Mouse (Mus musculus) heart, embryonic 14.5 days (tissue): ENCODE results near the gene Slc15a4. TPM values are rescaled to one million over a fixed set of nuclear protein-coding genes. Genes with fewer than 3 reads are reported as not detected.

ENCODE experiments used
- ATAC-seq: fragments of 200-750 bp; cut with Nextera tagmentation; 2 replicates; pipeline ENCODE4 v1.8.0; 2017; ENCODE audit warnings: low read depth, moderate TSS enrichment; ENCODE audit not compliant: insufficient number of reproducible peaks, insufficient read depth, low FRiP score
- H3K27ac ChIP-seq, 2 experiments: fragments of 200-500 bp in 1 of 2; fragments of 300-500 bp in 1 of 2; sonication (generic) in 1 of 2; replicated peaks in 1 of 2; 2 replicates each; pipeline ENCODE4 v1.5.1; 2012 to 2014; ENCODE audit warnings: low read depth in 2 of 2, low read length in 2 of 2, control low read depth in 1 of 2, mild to moderate bottlenecking in 1 of 2, mixed read lengths in 1 of 2; ENCODE audit not compliant: control insufficient read depth in 1 of 2, insufficient read depth in 1 of 2
- H3K27me3 ChIP-seq: fragments of 300-500 bp; sonication (generic); 2 replicates; pipeline ENCODE4 v1.6.1; 2014; ENCODE audit warnings: mild to moderate bottlenecking, low read length, control low read depth; ENCODE audit not compliant: control insufficient read depth, insufficient read depth
- H3K36me3 ChIP-seq: fragments of 300-500 bp; sonication (generic); 2 replicates; pipeline ENCODE4 v1.6.1; 2014; ENCODE audit warnings: mild to moderate bottlenecking, control low read depth, low read length, mixed read lengths; ENCODE audit not compliant: control insufficient read depth, insufficient read depth
- H3K4me1 ChIP-seq, 2 experiments: fragments of 200-500 bp in 1 of 2; fragments of 300-500 bp in 1 of 2; sonication (generic) in 1 of 2; 2 replicates each; pipeline ENCODE4 v1.6.1; 2012 to 2014; ENCODE audit warnings: low read length in 2 of 2, control low read depth in 1 of 2, mixed read lengths in 1 of 2; ENCODE audit not compliant: control insufficient read depth in 2 of 2, insufficient read depth in 2 of 2
- H3K4me2 ChIP-seq: fragments of 300-500 bp; sonication (generic); 2 replicates; pipeline ENCODE4 v1.6.1; 2014; ENCODE audit warnings: mild to moderate bottlenecking, low read length
- H3K4me3 ChIP-seq, 2 experiments: fragments of 200-500 bp in 1 of 2; fragments of 300-500 bp in 1 of 2; sonication (generic) in 1 of 2; 2 replicates each; pipeline ENCODE4 v1.5.1; 2012 to 2014; ENCODE audit warnings: low read length in 2 of 2, mild to moderate bottlenecking in 2 of 2, control low read depth in 1 of 2, low read depth in 1 of 2, moderate library complexity in 1 of 2; ENCODE audit not compliant: control insufficient read depth in 1 of 2, insufficient read depth in 1 of 2
- H3K9ac ChIP-seq: fragments of 300-500 bp; sonication (generic); 2 replicates; pipeline ENCODE4 v1.6.1; 2014; ENCODE audit warnings: mild to moderate bottlenecking, low read length
- H3K9me3 ChIP-seq: fragments of 300-500 bp; sonication (generic); 2 replicates; pipeline ENCODE4 v1.6.1; 2016; ENCODE audit warnings: low read length, control low read depth; ENCODE audit not compliant: control insufficient read depth
- WGBS: fragments of 180-500 bp; shearing (Covaris S2); extraction: QIAGEN DNeasy Blood & Tissue Kit; methylation state at CpG from one replicate; pipeline ENCODE4 v1.1.7; 2014; 5-methylcytosine and 5-hydroxymethylcytosine counted together
- polyA plus RNA-seq: library from polyadenylated mRNA; unstranded; fragments of >200 nt; fragmentation: Nextera tagmentation; extraction: Ambion mirVana; gene quantifications from 2 replicates; pipeline ENCODE4 v1.2.1, GENCODE M21; 2014

Gene Slc15a4
- polyA plus RNA-seq, 1 experiment from 2014 or later: 14.2 TPM

DNA sequence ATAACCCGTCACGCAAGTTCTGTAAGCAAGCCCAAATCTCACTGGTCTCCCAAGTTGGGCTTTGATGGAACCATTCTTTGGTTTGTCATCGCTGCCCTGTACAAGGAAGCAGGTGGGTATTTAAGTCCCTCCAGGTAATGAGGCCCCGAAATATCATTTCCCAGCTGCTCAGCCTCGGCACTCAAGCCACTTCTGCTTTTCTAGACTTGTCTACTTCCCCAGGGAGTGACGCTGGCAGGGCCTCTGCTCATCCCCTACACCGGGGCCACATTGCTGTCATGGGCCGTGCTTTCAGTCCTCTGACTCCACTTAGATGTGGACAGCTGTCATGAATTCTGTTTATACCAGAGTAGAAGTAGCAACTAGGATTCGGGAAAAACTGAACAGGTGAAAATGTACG, 11.6 kb downstream of the Slc15a4 start:
- no peak overlapping the region for H3K9ac ChIP-seq
- H3K4me1 ChIP-seq: peaks cover 2 to 3% of the 10 kb centered on the region in 2 experiments; a peak in 3 of 4 replicates
- H3K4me2 ChIP-seq: no peak overlapping the region
- WGBS: 72% methylated on average over 10 of the region's 10 CpGs
- no peaks in the 10 kb centered on the region for H3K36me3 ChIP-seq
- H3K27ac ChIP-seq: no peak overlapping the region
- H3K9me3 ChIP-seq: no peaks in the 10 kb centered on the region; the same call in 1 of the 2 replicates
- no peak overlapping the region for H3K4me3 ChIP-seq
- no peak for ATAC-seq
- H3K27me3 ChIP-seq: no peaks in the 10 kb centered on the region; the same call in 1 of the 2 replicates

DNA sequence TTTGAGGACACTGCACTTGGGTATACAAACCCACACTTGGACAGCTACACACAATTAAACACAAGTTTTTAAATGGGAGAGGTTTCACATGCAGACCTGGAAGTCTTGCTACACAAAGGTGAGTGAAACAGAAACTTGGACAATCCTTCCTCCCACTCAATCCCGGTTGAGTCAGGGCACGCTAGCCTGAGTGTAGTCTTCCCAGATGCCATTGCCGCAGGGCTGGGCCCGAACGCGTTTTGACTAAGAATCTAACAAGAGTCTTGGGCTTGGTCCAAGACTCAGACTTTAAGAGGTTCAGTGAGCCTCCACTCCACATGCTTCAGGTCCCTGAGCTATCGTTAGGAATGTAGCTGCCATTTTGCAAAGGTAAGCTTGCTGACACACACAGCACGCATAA, 12.3 kb downstream of the Slc15a4 start:
- Histone ChIP-seq H3K9me3 (no peaks in the 10 kb centered on the region), H3K4me1 (peaks cover 9 to 10% of the 10 kb centered on the region in 2 experiments), H3K27ac (no peak overlapping the region), H3K36me3 (no peaks in the 10 kb centered on the region), H3K4me3 (no peak overlapping the region), H3K9ac (no peak overlapping the region), H3K27me3 (no peaks in the 10 kb centered on the region; the same call in 1 of the 2 replicates), H3K4me2 (no peak overlapping the region)
- WGBS: 74% methylated on average over 8 of the region's 8 CpGs
- ATAC-seq: no peak

DNA sequence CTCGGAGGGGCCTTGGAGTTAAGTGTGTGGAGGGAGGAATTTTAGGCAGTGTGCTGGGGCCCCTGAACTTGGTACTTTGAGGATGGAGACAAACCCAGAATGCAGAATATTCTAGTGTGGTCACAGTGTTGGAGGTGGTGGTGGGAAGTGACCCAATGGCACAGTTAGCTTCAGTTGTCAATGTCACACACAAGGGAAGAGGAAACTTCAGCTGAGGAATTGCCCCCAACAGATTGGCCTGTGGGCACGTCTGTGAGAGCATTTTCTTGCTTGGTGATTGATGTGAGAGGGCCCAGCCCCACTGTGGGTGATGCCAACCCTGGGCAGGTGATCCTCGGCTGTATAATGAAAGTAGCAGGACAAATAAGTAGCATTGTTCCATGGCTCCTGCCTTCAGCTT, 13.9 kb downstream of the Slc15a4 start:
- 62% methylated on average over 3 of the region's 3 CpGs for WGBS
- Histone ChIP-seq H3K27ac (no peak overlapping the region), H3K4me2 (no peak overlapping the region), H3K27me3 (no peaks in the 10 kb centered on the region; the same call in 1 of the 2 replicates), H3K9me3 (no peaks in the 10 kb centered on the region), H3K9ac (no peak overlapping the region), H3K4me3 (no peak overlapping the region), H3K4me1 (peaks cover 11 to 18% of the 10 kb centered on the region in 2 experiments), H3K36me3 (no peaks in the 10 kb centered on the region)
- ATAC-seq: no peak

DNA sequence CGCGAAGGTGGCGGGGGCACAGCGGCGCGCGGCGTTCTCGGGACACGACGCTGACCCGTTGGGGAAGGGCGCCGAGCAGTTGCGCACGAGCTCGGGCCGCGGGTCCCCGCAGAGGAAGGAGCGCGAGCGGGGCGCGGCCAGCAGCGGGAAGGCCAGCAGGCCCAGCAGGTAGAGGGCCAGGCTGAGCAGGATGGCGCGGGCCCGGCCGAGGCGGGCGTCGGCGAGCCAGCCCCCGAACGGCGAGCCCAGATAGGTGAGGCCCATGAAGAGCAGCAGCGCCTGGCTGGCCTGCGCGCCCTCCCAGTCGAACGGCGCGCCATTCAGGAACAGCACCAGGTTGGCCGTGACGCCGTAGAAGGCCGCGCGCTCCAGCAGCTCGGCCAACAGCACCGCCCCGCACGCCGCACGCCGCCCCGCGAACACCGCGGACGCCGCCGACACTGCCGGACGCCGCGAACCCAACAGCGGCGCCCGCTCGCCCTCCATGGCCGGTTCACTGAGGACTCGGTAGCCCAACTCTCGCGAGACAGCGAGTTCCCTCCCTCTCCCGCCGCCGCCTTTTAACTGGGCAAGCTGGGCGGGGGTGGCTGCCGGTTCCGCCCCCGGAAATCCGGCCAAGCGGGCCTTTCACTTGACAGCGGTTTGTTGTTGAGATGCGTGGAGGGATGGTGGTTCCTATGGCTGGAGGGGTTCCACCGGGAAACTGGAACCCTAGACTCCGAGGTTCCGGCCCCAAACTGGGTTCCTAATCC, 15.6 kb downstream of the Slc15a4 start:
- ATAC-seq: peak; percentile 85
- Histone ChIP-seq H3K4me2 (peak overlapping the region; percentile 94), H3K9ac (peak overlapping the region; percentile 97), H3K4me1 (peaks cover 11 to 27% of the 10 kb centered on the region in 2 experiments), H3K27ac (peak overlapping the region; percentile 30 to 82; a peak in 3 of 4 replicates), H3K36me3 (no peaks in the 10 kb centered on the region), H3K9me3 (no peaks in the 10 kb centered on the region), H3K4me3 (peak overlapping the region; percentile 71 to 98), H3K27me3 (no peaks in the 10 kb centered on the region; the same call in 1 of the 2 replicates)
- under 1% methylated on average over 91 of the region's 91 CpGs for WGBS

DNA sequence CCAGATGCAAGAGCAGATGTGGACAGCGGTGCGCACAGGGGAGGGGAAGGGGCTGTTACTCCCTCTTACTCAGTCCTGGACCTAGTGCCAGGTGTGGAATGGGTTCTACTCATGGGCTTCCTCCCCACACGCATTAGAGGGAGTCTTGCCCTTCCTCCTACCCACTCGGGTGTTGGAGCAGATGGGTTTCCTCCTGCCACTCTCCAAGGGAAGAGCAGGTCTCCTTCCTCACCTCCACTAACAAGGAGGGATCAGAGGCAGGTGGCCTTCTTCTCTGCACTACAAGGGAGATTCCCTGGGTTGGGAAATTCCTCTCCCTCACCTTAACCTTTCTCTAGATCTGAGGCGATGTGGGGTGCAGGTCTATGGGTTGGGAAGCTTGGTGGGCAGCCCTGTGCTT, 16.5 kb downstream of the Slc15a4 start:
- H3K36me3 ChIP-seq: no peaks in the 10 kb centered on the region
- peak overlapping the region; percentile 71 to 98 for H3K4me3 ChIP-seq
- no peak for ATAC-seq
- no peaks in the 10 kb centered on the region for H3K9me3 ChIP-seq
- no peaks in the 10 kb centered on the region; the same call in 1 of the 2 replicates for H3K27me3 ChIP-seq
- H3K4me1 ChIP-seq: peaks cover 16 to 36% of the 10 kb centered on the region in 2 experiments
- peak overlapping the region; percentile 97 for H3K9ac ChIP-seq
- peak overlapping the region; percentile 94 for H3K4me2 ChIP-seq
- no peak overlapping the region for H3K27ac ChIP-seq
- 14% methylated on average over 5 of the region's 5 CpGs for WGBS

DNA sequence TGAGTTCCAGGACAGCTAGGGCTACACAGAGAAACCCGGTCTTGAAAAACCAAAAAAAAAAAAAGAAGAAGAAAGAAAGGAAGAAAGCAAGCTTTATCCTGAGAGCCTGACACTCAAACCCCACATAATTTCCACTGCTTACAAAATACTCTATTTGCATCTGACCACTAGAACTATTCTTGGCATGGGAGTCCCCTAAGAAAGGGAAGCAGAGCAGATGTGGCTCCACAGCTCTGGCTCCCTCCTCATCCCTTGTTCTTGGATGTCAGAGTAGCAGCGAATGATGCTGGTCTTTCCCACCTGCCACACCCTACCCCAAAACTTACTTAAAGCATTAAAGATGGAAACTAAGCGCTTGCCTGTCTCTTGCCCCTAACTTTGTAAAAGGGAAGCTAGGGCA, 17.2 kb downstream of the Slc15a4 start:
- peak overlapping the region; percentile 97 for H3K9ac ChIP-seq
- H3K36me3 ChIP-seq: no peaks in the 10 kb centered on the region
- no peaks in the 10 kb centered on the region; the same call in 1 of the 2 replicates for H3K27me3 ChIP-seq
- peak overlapping the region in 1 of 2 experiments; percentile 98; a peak in 3 of 4 replicates for H3K4me3 ChIP-seq
- WGBS: 83% methylated on average over 3 of the region's 3 CpGs
- H3K4me2 ChIP-seq: peak overlapping the region; percentile 94
- no peaks in the 10 kb centered on the region for H3K9me3 ChIP-seq
- ATAC-seq: no peak
- H3K27ac ChIP-seq: no peak overlapping the region
- H3K4me1 ChIP-seq: peaks cover 21 to 43% of the 10 kb centered on the region in 2 experiments

DNA sequence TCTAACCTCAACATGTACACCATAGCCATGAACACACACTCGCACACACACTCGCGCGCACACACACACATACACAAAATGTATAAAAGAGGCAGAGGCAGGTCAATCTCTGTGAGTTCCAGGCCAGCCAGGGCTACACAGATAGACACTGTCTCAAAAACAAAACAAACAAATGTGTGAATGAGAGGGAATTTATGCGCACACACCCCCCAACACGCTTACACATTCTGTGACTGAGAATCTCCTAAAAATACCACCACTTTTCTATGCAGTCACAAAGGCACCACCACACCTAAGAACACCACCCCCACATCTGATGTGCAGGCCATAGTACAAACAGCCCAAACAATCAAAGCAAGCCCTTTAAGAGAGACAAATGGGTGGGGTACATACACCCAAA, 20.3 kb downstream of the Slc15a4 start:
- Histone ChIP-seq H3K27me3 (no peaks in the 10 kb centered on the region), H3K9ac (no peak overlapping the region), H3K27ac (no peak overlapping the region), H3K9me3 (no peaks in the 10 kb centered on the region), H3K4me3 (no peak overlapping the region), H3K4me2 (no peak overlapping the region), H3K4me1 (peaks cover 30 to 64% of the 10 kb centered on the region in 2 experiments), H3K36me3 (peaks cover 13% of the 10 kb centered on the region)
- no peak for ATAC-seq
- 97% methylated on average over 6 of the region's 6 CpGs for WGBS
